Mouse (Mus musculus) midbrain, embryonic 16.5 days (tissue): Measurements from ENCODE around the gene Rec8. TPM values are rescaled to one million over a fixed set of nuclear protein-coding genes. Genes with fewer than 3 reads are reported as not detected.

Source experiments
- ATAC-seq: fragments of 200-750 bp; cut with Nextera tagmentation; 2 replicates; pipeline ENCODE4 v1.8.0; 2017; ENCODE audit warnings: moderate TSS enrichment
- H3K27ac ChIP-seq: fragments of 300-500 bp; sonication (generic); 2 replicates; pipeline ENCODE4 v1.5.1; 2014; ENCODE audit warnings: mild to moderate bottlenecking, low read length, mixed read lengths
- H3K27me3 ChIP-seq: fragments of 300-500 bp; sonication (generic); 2 replicates; pipeline ENCODE4 v1.6.1; 2014; ENCODE audit warnings: low read depth, low read length, mixed read lengths; ENCODE audit not compliant: control insufficient read depth, insufficient read depth
- H3K36me3 ChIP-seq: fragments of 300-500 bp; sonication (generic); 2 replicates; pipeline ENCODE4 v1.6.1; 2014; ENCODE audit warnings: mild to moderate bottlenecking, low read length, moderate library complexity, mixed read lengths; ENCODE audit not compliant: control insufficient read depth, insufficient read depth
- H3K4me1 ChIP-seq: fragments of 300-500 bp; sonication (generic); 2 replicates; pipeline ENCODE4 v1.6.1; 2014; ENCODE audit warnings: mild to moderate bottlenecking, low read length, mixed read lengths; ENCODE audit not compliant: control insufficient read depth, insufficient read depth
- H3K4me2 ChIP-seq: fragments of 300-500 bp; sonication (generic); 2 replicates; pipeline ENCODE4 v1.6.1; 2014; ENCODE audit warnings: mild to moderate bottlenecking, low read length, mixed read lengths
- H3K4me3 ChIP-seq: fragments of 300-500 bp; sonication (generic); 2 replicates; pipeline ENCODE4 v1.5.1; 2014; ENCODE audit warnings: low read depth, mild to moderate bottlenecking, low read length, moderate library complexity, mixed read lengths
- H3K9ac ChIP-seq: fragments of 300-500 bp; sonication (generic); 2 replicates; pipeline ENCODE4 v1.6.1; 2014; ENCODE audit warnings: low read depth, low read length, mixed read lengths
- H3K9me3 ChIP-seq: fragments of 300-500 bp; sonication (generic); replicated peaks from 2 replicates; pipeline ENCODE4 v1.6.1; 2014; ENCODE audit warnings: mild to moderate bottlenecking, low read length, mixed read lengths; ENCODE audit not compliant: control insufficient read depth, poor library complexity, severe bottlenecking
- WGBS: fragments of 180-500 bp; shearing (Covaris S2); extraction: QIAGEN DNeasy Blood & Tissue Kit; methylation state at CpG from one replicate; pipeline ENCODE4 v1.1.7; 2014; 5-methylcytosine and 5-hydroxymethylcytosine counted together
- polyA plus RNA-seq: library from polyadenylated mRNA; unstranded; fragments of >200 nt; fragmentation: Nextera tagmentation; extraction: Ambion mirVana; gene quantifications from 2 replicates; pipeline ENCODE4 v1.2.1, GENCODE M21; 2015

Rec8 gene
- polyA plus RNA-seq, 1 experiment from 2014 or later: 8.4 TPM

DNA sequence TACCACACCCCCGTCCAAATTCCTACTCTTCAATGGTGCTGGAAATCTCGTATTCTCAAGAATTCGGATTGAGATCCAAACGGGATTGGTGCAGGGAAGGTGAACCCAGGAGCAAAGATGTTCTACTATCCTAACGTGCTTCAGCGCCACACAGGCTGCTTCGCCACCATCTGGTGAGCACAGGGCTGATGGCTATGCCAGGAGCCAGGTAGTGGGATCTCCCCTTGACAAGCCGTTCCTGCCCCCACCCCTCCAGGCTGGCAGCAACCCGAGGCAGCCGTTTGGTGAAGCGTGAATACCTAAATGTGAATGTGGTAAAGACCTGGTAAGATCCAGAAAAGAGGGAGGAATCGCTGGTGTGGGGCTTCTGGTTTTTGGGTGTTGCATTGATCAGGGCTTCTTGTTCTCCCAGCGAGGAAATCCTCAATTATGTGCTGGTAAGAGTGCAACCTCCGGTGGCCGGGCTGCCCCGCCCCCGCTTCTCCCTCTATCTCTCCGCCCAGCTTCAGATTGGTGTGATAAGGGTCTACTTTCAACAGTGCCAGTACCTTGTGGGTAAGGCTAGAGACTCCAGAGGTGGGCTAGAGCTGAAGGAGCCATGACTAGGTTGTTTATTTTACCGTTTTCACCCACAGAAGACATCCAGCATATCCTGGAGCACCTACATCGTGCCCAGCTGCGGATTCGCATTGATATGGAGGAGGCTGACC, 804 bp downstream of the Rec8 start:
- H3K4me3 ChIP-seq: peak overlapping the region; percentile 26
- ATAC-seq: no peak

DNA sequence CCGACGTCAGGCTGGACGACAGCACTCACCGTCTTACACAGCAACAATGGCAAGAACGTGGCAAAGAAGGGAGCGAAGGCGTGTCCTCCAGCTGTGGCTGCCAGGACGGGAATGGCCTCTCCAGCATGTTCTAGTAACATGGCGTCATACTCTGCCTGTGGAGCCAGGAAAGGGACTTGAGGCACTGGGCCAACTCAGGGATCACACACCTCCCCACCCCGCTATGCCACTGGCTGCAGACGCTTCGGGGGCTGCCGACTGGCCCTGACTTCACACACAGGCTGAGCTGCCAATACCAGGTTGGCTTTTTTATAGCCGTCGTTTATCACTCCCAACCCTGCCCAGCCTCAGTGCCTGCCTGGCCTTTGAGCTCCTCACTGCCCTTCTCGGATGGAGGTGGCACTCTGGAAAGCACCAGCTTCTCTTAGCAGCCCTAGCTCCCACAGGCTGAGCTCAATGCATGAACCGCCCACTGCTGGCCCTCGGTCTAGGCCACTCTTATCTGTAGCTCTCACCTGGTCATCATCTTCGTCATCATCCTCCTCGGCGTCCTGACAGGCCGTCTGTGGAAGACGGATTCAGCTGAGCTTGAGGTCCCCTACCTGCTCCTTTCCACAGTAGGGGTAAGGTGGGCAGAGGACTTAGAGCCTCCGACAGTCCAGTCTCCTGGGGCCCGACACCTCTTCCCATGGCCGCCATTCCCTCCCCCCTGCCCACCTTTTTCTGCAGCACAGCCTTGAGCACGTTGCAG, 10.4 kb downstream of the Rec8 start:
- Histone ChIP-seq H3K27me3 (no peaks in the 10 kb centered on the region), H3K4me2 (no peak overlapping the region), H3K36me3 (peaks cover 59% of the 10 kb centered on the region), H3K4me1 (no peaks in the 10 kb centered on the region), H3K27ac (no peak overlapping the region), H3K9me3 (no peaks in the 10 kb centered on the region), H3K9ac (no peak overlapping the region), H3K4me3 (no peak overlapping the region)
- ATAC-seq: no peak
- WGBS: 97% methylated on average over 26 of the region's 27 CpGs

More for the DNA sequence above, 804 bp downstream of the Rec8 start:
- Histone ChIP-seq H3K27me3 (no peaks in the 10 kb centered on the region), H3K4me1 (no peaks in the 10 kb centered on the region), H3K4me2 (peak overlapping the region; percentile 26; the same call in 1 of the 2 replicates), H3K36me3 (0 out of 2 replicates have a peak, but pooled peaks cover 2% of the 10 kb centered on the region), H3K27ac (no peak overlapping the region), H3K9me3 (no peaks in the 10 kb centered on the region), H3K9ac (no peak overlapping the region)
- WGBS: 54% methylated on average over 22 of the region's 22 CpGs

DNA sequence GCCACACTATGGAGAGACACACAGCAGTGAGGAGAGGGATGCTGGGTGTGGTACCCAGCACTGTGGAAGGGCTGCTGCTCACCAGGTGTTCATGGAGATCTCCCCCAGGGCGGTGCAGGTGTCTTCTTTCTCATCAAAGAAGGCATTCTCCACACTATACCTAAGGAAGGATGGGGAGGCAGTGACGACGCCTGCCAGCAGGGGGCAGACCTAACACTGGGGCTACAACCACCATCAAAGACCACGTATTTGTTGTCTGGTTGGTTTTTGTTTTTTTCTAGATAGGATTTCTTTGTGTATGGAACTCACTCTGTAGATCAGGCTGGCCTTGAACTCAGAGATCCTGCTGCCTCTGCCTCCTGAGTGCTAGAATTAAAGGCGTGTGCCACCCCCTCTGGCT, 11.5 kb downstream of the Rec8 start:
- Histone ChIP-seq H3K4me2 (no peak overlapping the region), H3K9ac (no peak overlapping the region), H3K9me3 (no peaks in the 10 kb centered on the region), H3K27ac (no peak overlapping the region), H3K36me3 (peaks cover 61% of the 10 kb centered on the region), H3K27me3 (no peaks in the 10 kb centered on the region), H3K4me1 (0 out of 2 replicates have a peak, but pooled peaks cover 1% of the 10 kb centered on the region), H3K4me3 (no peak overlapping the region)
- ATAC-seq: no peak
- WGBS: 47% methylated on average over 5 of the region's 5 CpGs

DNA sequence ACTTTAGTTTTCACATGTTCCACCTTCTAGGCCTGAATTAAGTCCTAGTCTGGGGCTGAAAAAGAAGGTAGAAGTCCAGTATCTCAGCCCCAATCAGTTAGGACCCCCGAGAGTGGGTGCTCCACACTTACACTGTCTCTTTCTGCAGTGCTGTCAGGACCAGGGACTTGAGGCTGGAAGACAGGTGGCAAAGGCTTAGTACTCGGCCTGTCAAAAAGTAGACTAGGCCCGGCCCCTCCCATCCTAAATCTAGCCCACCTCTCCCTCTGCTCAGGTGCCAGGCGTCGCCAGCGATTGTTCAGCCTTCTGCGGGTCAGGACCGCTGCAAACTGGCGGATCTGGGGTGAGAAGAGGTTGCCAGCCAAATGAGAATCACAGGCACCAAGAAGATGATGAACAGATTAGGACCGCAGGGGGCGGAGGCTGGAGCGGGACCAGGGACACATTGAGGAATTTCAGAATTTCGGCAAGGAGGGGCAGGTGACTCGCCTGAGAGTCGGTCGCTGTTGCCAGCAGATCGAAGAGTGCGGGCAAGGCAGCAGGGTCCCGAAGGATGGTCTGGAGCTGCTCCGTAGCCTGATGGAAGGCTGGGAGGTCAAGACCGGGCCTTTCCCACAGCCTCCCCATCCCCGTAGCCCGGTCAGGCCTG, 17.2 kb downstream of the Rec8 start:
- H3K9ac ChIP-seq: peak overlapping the region; percentile 91
- H3K4me3 ChIP-seq: peak overlapping the region; percentile 78
- H3K4me2 ChIP-seq: peak overlapping the region; percentile 97
- H3K4me1 ChIP-seq: peaks cover 13% of the 10 kb centered on the region
- H3K27me3 ChIP-seq: no peaks in the 10 kb centered on the region
- H3K36me3 ChIP-seq: peaks cover 26% of the 10 kb centered on the region
- peak overlapping the region; percentile 81 for H3K27ac ChIP-seq
- peak; percentile 27 for ATAC-seq
- no peaks in the 10 kb centered on the region for H3K9me3 ChIP-seq
- 3% methylated on average over 23 of the region's 23 CpGs for WGBS

DNA sequence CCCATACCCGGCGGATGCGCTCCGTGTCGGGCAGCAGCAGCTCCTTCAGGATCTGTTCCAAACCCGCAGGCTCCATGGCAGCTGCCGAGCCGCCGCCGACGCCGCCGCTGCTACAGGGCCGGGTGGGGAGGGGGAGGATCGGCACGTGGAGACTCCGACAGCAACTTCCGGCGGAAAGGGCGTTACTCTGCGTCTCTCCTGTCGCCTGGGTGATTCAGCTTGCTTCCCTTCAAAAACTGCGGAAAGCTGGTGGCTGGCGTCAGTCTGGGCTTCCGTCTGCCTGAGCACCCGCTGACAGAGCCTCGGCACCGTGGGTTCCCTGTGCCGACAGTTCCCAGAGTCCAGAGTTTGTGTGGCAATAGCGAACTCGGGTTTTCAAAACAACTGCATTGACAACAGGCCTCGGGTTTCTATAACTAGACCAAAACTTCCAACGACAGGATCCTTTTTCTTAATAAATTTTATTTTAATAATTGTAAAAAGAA, 17.7 kb downstream of the Rec8 start, which contains the start of gene Ipo4:
Gene Ipo4, minus strand, starts transcription at position 435 of the 485 bp plus-strand sequence.
- 2% methylated on average over 31 of the region's 33 CpGs for WGBS
- Histone ChIP-seq H3K27ac (peak within 1 kb of the TSS; percentile 81), H3K36me3 (peaks cover 25% of the 10 kb centered on the region), H3K9ac (peak within 1 kb of the TSS; percentile 91), H3K9me3 (no peaks in the 10 kb centered on the region), H3K4me2 (peak within 1 kb of the TSS; percentile 97), H3K27me3 (no peaks in the 10 kb centered on the region), H3K4me1 (peaks cover 13% of the 10 kb centered on the region), H3K4me3 (peak within 1 kb of the TSS; percentile 78)
- peak; percentile 94 for ATAC-seq

DNA sequence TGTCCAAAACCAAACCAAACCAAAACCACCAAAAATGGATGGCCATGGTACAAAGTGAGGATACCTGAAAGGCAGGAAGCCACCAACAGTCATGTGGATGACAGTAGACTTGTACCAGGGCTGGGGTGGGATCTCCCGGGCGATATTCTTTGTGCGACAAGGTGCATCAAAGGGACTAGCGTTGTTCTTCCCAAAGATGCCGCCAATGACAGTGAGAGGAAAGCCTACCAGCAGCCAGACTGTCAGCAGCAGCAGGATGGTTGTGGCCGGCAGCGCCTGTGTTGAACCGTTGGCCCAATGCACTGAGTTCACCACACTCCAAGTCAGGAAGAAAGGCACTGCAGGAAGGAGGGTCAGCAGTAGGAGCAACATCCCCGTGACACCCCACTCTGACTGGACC, 20.0 kb downstream of the Rec8 start, which contains the start of gene Gm49378:
Gene Gm49378, minus strand, starts transcription at position 101 of the 400 bp plus-strand sequence.
- Histone ChIP-seq H3K27me3 (no peaks in the 10 kb centered on the region), H3K27ac (no peak within 1 kb of the TSS), H3K36me3 (peaks cover 17% of the 10 kb centered on the region), H3K4me2 (no peak within 1 kb of the TSS), H3K9ac (no peak within 1 kb of the TSS), H3K9me3 (no peaks in the 10 kb centered on the region), H3K4me3 (no peak within 1 kb of the TSS), H3K4me1 (peaks cover 19% of the 10 kb centered on the region)
- 96% methylated on average over 9 of the region's 9 CpGs for WGBS
- no peak for ATAC-seq

DNA sequence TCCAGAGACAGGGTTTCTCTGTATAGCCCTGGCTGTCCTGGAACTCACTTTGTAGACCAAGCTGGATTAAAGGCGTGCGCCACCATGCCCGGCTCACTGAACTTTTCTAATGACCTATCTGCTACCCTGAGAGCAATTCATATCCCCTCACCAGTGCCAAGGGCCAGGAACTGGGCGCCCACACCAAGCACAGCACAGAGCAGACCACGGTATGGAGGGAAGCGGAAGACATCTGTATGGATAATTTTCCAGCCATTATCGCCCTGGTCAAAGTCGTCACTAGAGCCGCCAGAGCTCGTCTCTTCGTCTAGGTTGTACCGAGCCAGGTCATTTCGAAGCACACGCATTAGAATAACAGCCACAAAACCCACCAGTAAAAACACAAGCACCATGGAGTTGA, 23.0 kb downstream of the Rec8 start:
- H3K9ac ChIP-seq: no peak overlapping the region
- no peaks in the 10 kb centered on the region for H3K27me3 ChIP-seq
- ATAC-seq: no peak
- H3K4me3 ChIP-seq: no peak overlapping the region
- no peaks in the 10 kb centered on the region for H3K9me3 ChIP-seq
- H3K36me3 ChIP-seq: peaks cover 8% of the 10 kb centered on the region
- H3K4me1 ChIP-seq: peaks cover 20% of the 10 kb centered on the region
- no peak overlapping the region for H3K27ac ChIP-seq
- no peak overlapping the region for H3K4me2 ChIP-seq
- WGBS: 98% methylated on average over 14 of the region's 14 CpGs

DNA sequence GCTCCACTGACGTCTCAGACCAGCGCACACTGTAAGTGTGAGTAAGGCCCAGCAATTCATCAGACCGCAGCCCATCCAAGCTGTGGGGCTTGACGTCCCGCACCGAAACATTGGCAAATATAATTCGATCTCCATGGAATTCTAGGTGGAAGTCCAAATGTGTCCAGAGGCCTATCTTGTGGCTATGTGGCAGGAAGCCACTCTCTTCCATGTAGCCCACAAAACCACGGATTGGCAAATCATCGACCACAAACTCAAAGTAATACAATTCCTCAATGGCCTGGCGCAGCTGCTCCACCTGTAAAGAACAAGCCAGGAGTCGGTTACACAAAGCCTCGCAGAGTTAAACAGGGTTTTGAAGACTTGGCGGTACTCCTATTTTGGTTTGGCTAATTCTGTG, 23.5 kb downstream of the Rec8 start:
- Histone ChIP-seq H3K9me3 (no peaks in the 10 kb centered on the region), H3K4me1 (peaks cover 16% of the 10 kb centered on the region), H3K27me3 (no peaks in the 10 kb centered on the region), H3K9ac (no peak overlapping the region), H3K36me3 (peaks cover 8% of the 10 kb centered on the region), H3K27ac (no peak overlapping the region), H3K4me3 (no peak overlapping the region), H3K4me2 (no peak overlapping the region)
- WGBS: 98% methylated on average over 13 of the region's 13 CpGs
- no peak for ATAC-seq
